Mouse (Mus musculus) bone marrow, adult 2 months (tissue): ENCODE data around the gene Vstm2a.

Experiments used
- CTCF ChIP-seq: fragments of 200-500 bp; IDR thresholded peaks from 2 replicates; pipeline ENCODE4 v1.5.1; 2011; ENCODE audit warnings: low read length, control low read depth; ENCODE audit not compliant: control insufficient read depth, insufficient read depth
- POLR2A ChIP-seq: fragments of 200-500 bp; IDR thresholded peaks from 2 replicates; pipeline ENCODE4 v1.6.1; 2011; ENCODE audit warnings: low read depth, mild to moderate bottlenecking, control low read depth, low read length, borderline replicate concordance; ENCODE audit not compliant: control insufficient read depth

- TF ChIP-seq CTCF = no peak
- TF ChIP-seq POLR2A = no peak
Measured at GRCm38 (mm10) chr11:16366852-16367587, 109.5 kb downstream of the Vstm2a start.
